Mouse (Mus musculus) G1E (cell line): ENCODE measurements at regions not wholly inside any gene's neighbourhood (a gene's known extent, or its start where the extent isn't known, plus 50 kb on each side); places are given as distances from the start of the nearest gene placed in this dataset.

ENCODE experiments used
- ATAC-seq: 2 replicates; pipeline ENCODE4 v1.8.0; 2016; ENCODE audit warnings: mild to moderate bottlenecking; ENCODE audit not compliant: insufficient number of reproducible peaks, poor library complexity, low FRiP score, severe bottlenecking; ENCODE audit errors: extremely low read depth
- DNase-seq: peaks from one replicate; pipeline ENCODE4 v3.0.0; 2012; ENCODE audit warnings: low spot score
- H3K27me3 ChIP-seq: 2 replicates; pipeline ENCODE4 v1.6.1; 2012; ENCODE audit warnings: mild to moderate bottlenecking, low read length, inconsistent platforms; ENCODE audit not compliant: insufficient read depth
- H3K36me3 ChIP-seq: replicated peaks from 2 replicates; pipeline ENCODE3; 2012; ENCODE audit warnings: mild to moderate bottlenecking, inconsistent platforms
- H3K4me1 ChIP-seq: 2 replicates; pipeline ENCODE4 v1.6.1; 2012; ENCODE audit warnings: low read depth, low read length, inconsistent platforms, mixed read lengths; ENCODE audit not compliant: insufficient read depth
- H3K4me3 ChIP-seq: 2 replicates; pipeline ENCODE4 v1.5.1; 2012; ENCODE audit warnings: low read depth, mild to moderate bottlenecking, inconsistent platforms, low read length, moderate library complexity, mixed read lengths
- H3K9me3 ChIP-seq: replicated peaks from 2 replicates; pipeline ENCODE4 v1.6.1; 2012; ENCODE audit warnings: inconsistent platforms
- CTCF ChIP-seq: IDR thresholded peaks from 2 replicates; pipeline ENCODE4 v1.5.1; 2012; ENCODE audit warnings: low read depth, low read length, inconsistent platforms, mixed read lengths
- GATA1 ChIP-seq: IDR thresholded peaks from 2 replicates; pipeline ENCODE4 v1.6.1; 2012; ENCODE audit warnings: borderline replicate concordance, low read length, inconsistent platforms, mixed read lengths
- GATA2 ChIP-seq: IDR thresholded peaks from 2 replicates; pipeline ENCODE4 v1.6.1; 2012; ENCODE audit warnings: low read depth, low read length, inconsistent platforms, borderline replicate concordance
- POLR2AphosphoS5 ChIP-seq: IDR thresholded peaks from 2 replicates; pipeline ENCODE4 v1.6.1; 2012; ENCODE audit warnings: low read depth, low read length, inconsistent platforms; ENCODE audit not compliant: insufficient replicate concordance
- TAL1 ChIP-seq: conservative IDR thresholded peaks from 2 replicates; pipeline ENCODE4 v1.6.1; 2012; ENCODE audit warnings: low read depth, low read length, inconsistent platforms, mixed read lengths

- no peak for ATAC-seq
- H3K4me1 ChIP-seq = no peaks in the 10 kb centered on the region
- DNase-seq = no peak
- no peak overlapping the region for H3K4me3 ChIP-seq
- no peaks in the 10 kb centered on the region for H3K36me3 ChIP-seq
- no peaks in the 10 kb centered on the region for H3K27me3 ChIP-seq
- peaks cover 52% of the 10 kb centered on the region for H3K9me3 ChIP-seq
- TF ChIP-seq TAL1 (no peak), GATA2 (no peak), CTCF (no peak), POLR2AphosphoS5 (no peak), GATA1 (no peak)
Observed at GRCm38 (mm10) chr7:133288236-133288635, 164.1 kb upstream of the Ctbp2 start.

- H3K4me1 ChIP-seq = no peaks in the 10 kb centered on the region
- ATAC-seq (no peak), DNase-seq (no peak)
- H3K27me3 ChIP-seq = no peaks in the 10 kb centered on the region
- H3K36me3 ChIP-seq = no peaks in the 10 kb centered on the region
- H3K4me3 ChIP-seq = no peak overlapping the region
- no peak for TF ChIP-seq GATA1
- H3K9me3 ChIP-seq = peaks cover 53% of the 10 kb centered on the region
Observed at GRCm38 (mm10) chr7:133286836-133287235, 162.7 kb upstream of the Ctbp2 start.

- TF ChIP-seq POLR2AphosphoS5 (no peak), GATA2 (no peak), GATA1 (no peak), TAL1 (no peak), CTCF (no peak)
- Histone ChIP-seq H3K27me3 (no peaks in the 10 kb centered on the region), H3K4me1 (no peaks in the 10 kb centered on the region), H3K9me3 (peaks cover 51% of the 10 kb centered on the region), H3K4me3 (no peak overlapping the region), H3K36me3 (no peaks in the 10 kb centered on the region)
- ATAC-seq (no peak), DNase-seq (no peak)
Observed at GRCm38 (mm10) chr7:133286216-133286615, 162.1 kb upstream of the Ctbp2 start.

GRCm38 (mm10) chr7:133262161-133262560 is 138.0 kb upstream of the Ctbp2 start:
- peaks cover 14% of the 10 kb centered on the region for H3K9me3 ChIP-seq
- H3K36me3 ChIP-seq = no peaks in the 10 kb centered on the region
- DNase-seq (no peak), ATAC-seq (no peak)
- H3K4me1 ChIP-seq = no peaks in the 10 kb centered on the region
- H3K4me3 ChIP-seq = no peak overlapping the region
- TF ChIP-seq TAL1 = no peak
- H3K27me3 ChIP-seq = no peaks in the 10 kb centered on the region

GRCm38 (mm10) chr7:133259143-133259542 is 135.0 kb upstream of the Ctbp2 start:
- H3K27me3 ChIP-seq = no peaks in the 10 kb centered on the region
- DNase-seq (no peak), ATAC-seq (no peak)
- no peak for TF ChIP-seq GATA1
- TF ChIP-seq CTCF = no peak
- TF ChIP-seq TAL1 = no peak
- TF ChIP-seq POLR2AphosphoS5 = no peak
- TF ChIP-seq GATA2 = no peak
- no peaks in the 10 kb centered on the region for H3K4me1 ChIP-seq
- H3K9me3 ChIP-seq = peaks cover 10% of the 10 kb centered on the region
- no peaks in the 10 kb centered on the region for H3K36me3 ChIP-seq
- H3K4me3 ChIP-seq = no peak overlapping the region

GRCm38 (mm10) chr7:133256831-133257230 is 132.7 kb upstream of the Ctbp2 start:
- H3K27me3 ChIP-seq = no peaks in the 10 kb centered on the region
- H3K4me1 ChIP-seq = no peaks in the 10 kb centered on the region
- ATAC-seq (no peak), DNase-seq (no peak)
- TF ChIP-seq POLR2AphosphoS5 = no peak
- TF ChIP-seq GATA1 = no peak
- TF ChIP-seq GATA2 = no peak
- no peak for TF ChIP-seq CTCF
- no peak for TF ChIP-seq TAL1
- peaks cover 10% of the 10 kb centered on the region for H3K9me3 ChIP-seq
- H3K4me3 ChIP-seq = no peak overlapping the region
- H3K36me3 ChIP-seq = no peaks in the 10 kb centered on the region

- peaks cover 15% of the 10 kb centered on the region for H3K9me3 ChIP-seq
- ATAC-seq (no peak), DNase-seq (no peak)
- no peaks in the 10 kb centered on the region for H3K36me3 ChIP-seq
- no peaks in the 10 kb centered on the region for H3K27me3 ChIP-seq
- no peaks in the 10 kb centered on the region for H3K4me1 ChIP-seq
- TF ChIP-seq TAL1 (no peak), GATA1 (no peak), GATA2 (no peak), POLR2AphosphoS5 (no peak), CTCF (no peak)
- no peak overlapping the region for H3K4me3 ChIP-seq
Observed at GRCm38 (mm10) chr7:133244601-133245000, 120.4 kb upstream of the Ctbp2 start.
